Mouse (Mus musculus): Measurements from ENCODE around the gene Gm45753. TPM values are rescaled to one million over a fixed set of nuclear protein-coding genes. Genes with fewer than 3 reads are reported as not detected.
A peak's percentile ranks its signal among the peaks of the same experiment; 100 is the strongest.

The Gm45753 gene
- polyA plus RNA-seq, 1 experiment from 2014 or later: not detected

DNA sequence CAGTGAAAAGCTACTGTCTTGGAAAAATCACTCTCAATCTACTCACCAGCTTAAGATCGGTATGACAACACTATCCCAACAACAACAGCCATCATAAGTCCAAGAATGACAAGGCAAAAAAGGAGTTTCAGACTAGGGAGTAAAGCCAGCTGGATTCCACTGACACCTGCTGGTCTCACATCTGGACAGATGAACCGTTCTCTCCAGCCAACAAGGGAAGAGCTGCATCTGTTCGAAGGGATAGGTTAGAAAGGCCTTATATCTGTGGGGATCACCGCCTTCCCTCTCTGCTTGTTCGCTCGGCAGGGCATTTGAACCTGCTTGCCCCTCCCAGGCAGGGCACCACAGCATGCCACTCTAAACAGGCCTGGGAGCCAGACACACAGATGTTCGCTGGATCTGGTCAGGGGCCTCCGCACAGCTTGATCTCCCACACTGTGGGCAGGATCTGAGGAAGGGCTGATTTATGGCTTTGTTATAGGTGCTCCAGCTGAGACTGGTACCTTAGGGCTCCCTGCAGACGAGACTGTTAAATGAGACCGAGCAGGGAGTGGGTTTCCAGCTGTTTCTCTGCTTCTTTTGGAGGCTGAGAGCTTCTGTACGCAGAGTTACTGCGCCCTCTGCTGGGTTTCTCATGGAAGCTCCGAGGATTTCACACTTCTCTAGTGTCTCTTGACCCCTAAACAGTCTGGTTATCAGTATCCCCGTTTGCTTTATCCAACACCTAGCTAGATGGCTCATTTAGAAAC, 71.9 kb downstream of the Gm45753 start:
- Histone ChIP-seq H3K9ac (peak overlapping the region; percentile 60), H3K4me3 (peak overlapping the region; percentile 18; the same call in 1 of the 2 replicates), H3K4me2 (peak overlapping the region; percentile 50), H3K27ac (no peak overlapping the region), H3K4me1 (replicated peaks) (peaks cover 7% of the 10 kb centered on the region), H3K36me3 (no peaks in the 10 kb centered on the region), H3K27me3 (peaks cover 3% of the 10 kb centered on the region; the same call in 1 of the 2 replicates), H3K9me3 (no peaks in the 10 kb centered on the region)
- WGBS: 19% methylated on average over 14 of the region's 14 CpGs
- ATAC-seq (ENCODE audit: low FRiP score): peak; percentile 90

GRCm38 (mm10) chr8:45235228-45235627, 73.0 kb downstream of the Gm45753 start:
- no peaks in the 10 kb centered on the region for H3K36me3 ChIP-seq
- no peaks in the 10 kb centered on the region for H3K9me3 ChIP-seq
- no peak overlapping the region for H3K4me2 ChIP-seq
- H3K4me1 ChIP-seq (replicated peaks): peaks cover 7% of the 10 kb centered on the region
- no peak overlapping the region for H3K27ac ChIP-seq
- 90% methylated on average over 6 of the region's 6 CpGs for WGBS
- ATAC-seq (ENCODE audit: low FRiP score): no peak
- peaks cover 3% of the 10 kb centered on the region; the same call in 1 of the 2 replicates for H3K27me3 ChIP-seq
- no peak overlapping the region for H3K9ac ChIP-seq
- no peak overlapping the region for H3K4me3 ChIP-seq

DNA sequence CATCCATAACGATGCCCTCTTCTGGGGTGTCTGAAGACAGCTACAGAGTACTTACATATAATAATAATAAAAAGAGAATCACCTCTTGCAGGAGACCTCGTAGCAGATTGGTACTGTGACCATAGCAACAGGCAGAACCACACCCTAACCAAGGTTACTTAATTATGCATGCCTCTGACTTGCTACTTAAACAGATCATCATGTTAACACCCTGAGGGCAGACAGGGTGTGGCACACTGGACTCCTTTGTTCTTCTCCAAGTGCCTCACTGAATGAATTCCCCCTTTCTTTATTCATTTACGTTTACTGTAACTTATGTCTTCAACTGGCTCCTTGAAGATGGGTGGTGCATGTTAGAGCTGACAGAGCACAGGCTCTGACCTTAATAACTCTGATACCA, 75.0 kb downstream of the Gm45753 start:
- H3K4me2 ChIP-seq: no peak overlapping the region
- 59% methylated on average over 3 of the region's 3 CpGs for WGBS
- H3K27me3 ChIP-seq: no peaks in the 10 kb centered on the region
- no peak overlapping the region for H3K27ac ChIP-seq
- no peak overlapping the region for H3K4me3 ChIP-seq
- H3K36me3 ChIP-seq: no peaks in the 10 kb centered on the region
- ATAC-seq (ENCODE audit: low FRiP score): no peak
- peaks cover 7% of the 10 kb centered on the region for H3K4me1 ChIP-seq (replicated peaks)
- H3K9ac ChIP-seq: no peak overlapping the region
- no peaks in the 10 kb centered on the region for H3K9me3 ChIP-seq

Other genes with a start within 250 kb of the Gm45753 start
- 0.21 TPM in 2 replicates for gene Mtnr1a, start 239.3 kb downstream of the Gm45753 start, polyA plus RNA-seq (2015; fragmentation: Nextera tagmentation; extraction: Ambion mirVana)
- gene F11, start 46.4 kb downstream of the Gm45753 start, polyA plus RNA-seq (2015; fragmentation: Nextera tagmentation; extraction: Ambion mirVana): not detected in 2 replicates
- gene Klkb1, start 13.6 kb downstream of the Gm45753 start, polyA plus RNA-seq (2015; fragmentation: Nextera tagmentation; extraction: Ambion mirVana): not detected in 2 replicates
- 1.5 and 1.8 TPM in 2 replicates for gene Cyp4v3, start 24.8 kb upstream of the Gm45753 start, polyA plus RNA-seq (2015; fragmentation: Nextera tagmentation; extraction: Ambion mirVana)
- 6.0 and 6.1 TPM in 2 replicates for gene Fam149a, start 73.8 kb upstream of the Gm45753 start, polyA plus RNA-seq (2015; fragmentation: Nextera tagmentation; extraction: Ambion mirVana)
- 0.72 and 1.6 TPM in 2 replicates for gene Tlr3, start 102.6 kb upstream of the Gm45753 start, polyA plus RNA-seq (2015; fragmentation: Nextera tagmentation; extraction: Ambion mirVana)
- 71.7 and 75.4 TPM in 2 replicates for gene Sorbs2, start 199.3 kb upstream of the Gm45753 start, polyA plus RNA-seq (2015; fragmentation: Nextera tagmentation; extraction: Ambion mirVana)